Mouse (Mus musculus): ENCODE results near the gene Cap2.

DNA sequence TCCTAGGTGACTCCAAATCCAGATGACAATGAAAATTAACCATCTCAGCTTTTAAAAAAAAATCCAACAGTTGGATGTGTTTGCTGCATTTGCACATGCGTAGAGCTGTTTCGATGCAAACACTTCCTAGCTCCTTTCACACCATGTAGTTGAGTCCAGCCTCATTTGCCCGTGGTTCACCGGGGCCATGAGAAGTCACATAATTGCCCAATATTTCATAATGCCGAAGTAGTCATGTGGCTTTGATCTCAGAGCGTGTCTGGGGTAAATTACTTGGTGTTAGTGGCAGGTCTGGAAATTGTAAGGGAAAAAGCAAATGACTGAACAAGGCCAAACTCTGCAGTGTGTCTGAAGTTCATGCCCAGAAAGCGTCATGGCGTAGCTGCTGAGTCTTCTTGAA lies 67.8 kb downstream of the Cap2 start:
- TF ChIP-seq CTCF (IDR thresholded peaks at IDR 0.05; ENCODE audit: extremely low read depth, insufficient read depth, insufficient read length, insufficient replicate concordance) (no peak), POLR2A (IDR thresholded peaks at IDR 0.05; ENCODE audit: low read depth, low read length) (no peak)
